Mouse (Mus musculus) hindbrain, embryonic 14.5 days (tissue): ENCODE measurements around the gene C2cd2l. TPM values are rescaled to one million over a fixed set of nuclear protein-coding genes. Genes with fewer than 3 reads are reported as not detected.
A peak's percentile ranks its signal among the peaks of the same experiment; 100 is the strongest.

ENCODE experiments used
- ATAC-seq: fragments of 200-750 bp; cut with Nextera tagmentation; 2 replicates; pipeline ENCODE4 v1.8.0; 2017; ENCODE audit warnings: moderate number of reproducible peaks, mild to moderate bottlenecking, moderate TSS enrichment, moderate library complexity; ENCODE audit not compliant: low FRiP score
- DNase-seq: peaks from one replicate; pipeline ENCODE4 v3.0.0-alpha.2; 2015; ENCODE audit warnings: low spot score
- H3K27ac ChIP-seq: fragments of 300-500 bp; sonication (generic); 2 replicates; pipeline ENCODE4 v1.5.1; 2014; ENCODE audit warnings: mild to moderate bottlenecking, moderate library complexity
- H3K27me3 ChIP-seq: fragments of 300-500 bp; sonication (generic); 2 replicates; pipeline ENCODE4 v1.6.1; 2014; ENCODE audit warnings: mild to moderate bottlenecking, low read length, mixed read lengths; ENCODE audit not compliant: control insufficient read depth, insufficient read depth
- H3K36me3 ChIP-seq: fragments of 300-500 bp; sonication (generic); replicated peaks from 2 replicates; pipeline ENCODE4 v1.6.1; 2014; ENCODE audit not compliant: control insufficient read depth, insufficient read depth
- H3K4me1 ChIP-seq: fragments of 300-500 bp; sonication (generic); replicated peaks from 2 replicates; pipeline ENCODE4 v1.6.1; 2014; ENCODE audit warnings: antibody characterized with exemption, low read length, mixed read lengths; ENCODE audit not compliant: control insufficient read depth, insufficient read depth
- H3K4me2 ChIP-seq: fragments of 300-500 bp; sonication (generic); replicated peaks from 2 replicates; pipeline ENCODE4 v1.6.1; 2014; ENCODE audit warnings: mild to moderate bottlenecking, moderate library complexity
- H3K4me3 ChIP-seq: fragments of 300-500 bp; sonication (generic); replicated peaks from 2 replicates; pipeline ENCODE4 v1.5.1; 2014; ENCODE audit warnings: mild to moderate bottlenecking, low read length
- H3K9ac ChIP-seq: fragments of 300-500 bp; sonication (generic); 2 replicates; pipeline ENCODE4 v1.6.1; 2014
- H3K9me3 ChIP-seq: fragments of 300-500 bp; sonication (generic); 2 replicates; pipeline ENCODE4 v1.6.1; 2016; ENCODE audit warnings: low read length; ENCODE audit not compliant: control insufficient read depth
- WGBS: fragments of 180-500 bp; shearing (Covaris S2); extraction: QIAGEN DNeasy Blood & Tissue Kit; methylation state at CpG from one replicate; pipeline ENCODE4 v1.1.7; 2014; 5-methylcytosine and 5-hydroxymethylcytosine counted together
- polyA plus RNA-seq: library from polyadenylated mRNA; unstranded; fragments of >200 nt; fragmentation: Nextera tagmentation; extraction: Ambion mirVana; gene quantifications from 2 replicates; pipeline ENCODE4 v1.2.1, GENCODE M21; 2014

C2cd2l gene
- polyA plus RNA-seq, 1 experiment from 2014 or later: 24.0 TPM

DNA sequence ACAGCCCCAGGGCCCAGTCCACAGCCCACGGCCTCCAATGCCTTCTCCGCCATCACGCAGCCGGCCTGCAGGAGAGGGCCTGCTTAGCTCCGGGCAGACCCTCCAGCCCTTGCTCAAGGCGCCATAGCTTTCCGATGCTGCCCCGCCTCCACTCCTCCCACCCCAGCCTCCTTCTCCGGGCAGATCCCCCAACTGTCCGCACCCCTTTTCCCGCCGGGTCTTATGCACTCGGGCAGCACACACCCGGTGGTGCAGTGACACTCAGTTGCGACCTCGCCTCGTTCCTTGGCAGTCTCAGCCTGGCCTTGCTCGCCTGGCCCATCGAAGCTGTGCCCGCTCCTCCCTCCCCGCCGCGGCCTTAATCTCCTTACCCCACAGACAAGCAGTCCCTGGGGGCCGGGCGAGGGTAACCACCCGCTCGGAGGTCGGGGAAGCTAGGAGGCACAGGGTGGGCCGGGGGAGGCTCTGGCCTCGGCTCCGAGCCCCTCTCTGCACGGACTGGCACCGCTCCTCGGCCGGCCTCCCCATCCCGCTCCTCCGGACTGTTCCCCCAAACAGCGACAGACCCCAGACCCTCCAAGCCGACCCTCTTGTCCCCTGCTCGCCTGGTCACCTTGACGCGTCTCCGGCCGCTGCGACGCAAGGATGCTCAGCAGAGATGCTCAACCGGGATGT is 32.5 kb downstream of the C2cd2l start:
- Histone ChIP-seq H3K4me1 (peaks cover 24% of the 10 kb centered on the region), H3K4me3 (peak overlapping the region; percentile 66), H3K36me3 (peaks cover 29% of the 10 kb centered on the region), H3K9ac (peak overlapping the region; percentile 81), H3K9me3 (no peaks in the 10 kb centered on the region), H3K27ac (peak overlapping the region; percentile 78), H3K27me3 (no peaks in the 10 kb centered on the region), H3K4me2 (peak overlapping the region; percentile 73)
- under 1% methylated on average over 44 of the region's 47 CpGs for WGBS
- ATAC-seq (peak; percentile 61), DNase-seq (peak; percentile 44)

DNA sequence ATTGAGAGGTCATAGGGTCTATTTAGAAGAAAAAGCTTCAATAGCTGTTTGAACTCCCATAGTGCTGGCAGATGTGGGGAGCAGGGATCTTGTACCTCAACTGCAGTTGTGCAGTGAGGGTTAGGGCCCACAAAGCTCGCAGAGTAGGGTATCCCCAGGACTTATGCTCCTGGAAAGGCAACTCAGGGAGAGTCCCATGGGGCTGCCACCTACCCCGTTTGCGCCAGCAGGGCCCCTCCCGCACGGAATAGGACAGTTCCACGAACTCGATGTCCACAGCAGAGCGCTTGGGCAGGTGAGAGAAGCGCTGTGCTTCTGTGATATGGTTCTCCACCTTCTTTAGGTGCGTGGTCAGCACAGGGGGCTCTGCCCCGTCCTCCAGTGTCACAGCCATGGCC is 33.1 kb downstream of the C2cd2l start:
- Histone ChIP-seq H3K4me2 (peak overlapping the region; percentile 73), H3K9ac (peak overlapping the region; percentile 81), H3K4me1 (peaks cover 24% of the 10 kb centered on the region), H3K4me3 (peak overlapping the region; percentile 66), H3K36me3 (peaks cover 27% of the 10 kb centered on the region), H3K27ac (peak overlapping the region; percentile 78; the same call in 1 of the 2 replicates), H3K9me3 (no peaks in the 10 kb centered on the region), H3K27me3 (no peaks in the 10 kb centered on the region)
- 5% methylated on average over 11 of the region's 11 CpGs for WGBS
- no peak for DNase-seq
- peak; percentile 15; the same call in 1 of the 2 replicates for ATAC-seq

DNA sequence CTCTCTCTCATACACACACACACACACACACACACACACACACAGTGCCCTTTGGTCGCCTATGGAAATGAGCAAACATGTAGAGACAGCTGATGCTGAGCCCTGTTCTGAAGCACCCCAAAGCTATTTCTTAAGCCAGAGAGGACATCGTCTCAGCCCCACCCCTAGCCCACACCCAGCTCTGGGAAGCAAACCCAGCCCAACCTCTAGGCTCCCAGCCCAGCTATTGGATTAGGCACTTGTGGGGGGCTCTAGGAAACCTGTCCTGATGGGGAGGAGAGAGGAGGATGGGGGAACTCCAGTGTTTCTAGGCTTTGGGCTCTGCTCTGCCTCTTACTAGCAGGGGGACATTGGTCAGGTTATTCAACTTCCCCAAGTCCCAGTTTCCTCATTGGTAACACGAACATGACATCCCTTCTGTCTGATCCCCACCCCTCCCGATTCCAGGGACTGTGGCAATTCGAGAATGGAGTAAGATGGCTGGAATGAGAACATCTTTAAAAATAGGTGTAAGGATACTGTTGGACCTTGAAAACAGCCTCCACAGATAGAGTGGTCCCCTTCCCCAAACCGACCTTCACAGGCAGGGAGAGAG is 33.7 kb downstream of the C2cd2l start:
- ATAC-seq (no peak), DNase-seq (no peak)
- peak overlapping the region; percentile 73 for H3K4me2 ChIP-seq
- H3K9me3 ChIP-seq: no peaks in the 10 kb centered on the region
- H3K27me3 ChIP-seq: no peaks in the 10 kb centered on the region
- 7% methylated on average over 6 of the region's 6 CpGs for WGBS
- H3K4me3 ChIP-seq: peak overlapping the region; percentile 66
- peaks cover 24% of the 10 kb centered on the region for H3K4me1 ChIP-seq
- H3K27ac ChIP-seq: no peak overlapping the region
- H3K9ac ChIP-seq: peak overlapping the region; percentile 81
- H3K36me3 ChIP-seq: peaks cover 29% of the 10 kb centered on the region

DNA sequence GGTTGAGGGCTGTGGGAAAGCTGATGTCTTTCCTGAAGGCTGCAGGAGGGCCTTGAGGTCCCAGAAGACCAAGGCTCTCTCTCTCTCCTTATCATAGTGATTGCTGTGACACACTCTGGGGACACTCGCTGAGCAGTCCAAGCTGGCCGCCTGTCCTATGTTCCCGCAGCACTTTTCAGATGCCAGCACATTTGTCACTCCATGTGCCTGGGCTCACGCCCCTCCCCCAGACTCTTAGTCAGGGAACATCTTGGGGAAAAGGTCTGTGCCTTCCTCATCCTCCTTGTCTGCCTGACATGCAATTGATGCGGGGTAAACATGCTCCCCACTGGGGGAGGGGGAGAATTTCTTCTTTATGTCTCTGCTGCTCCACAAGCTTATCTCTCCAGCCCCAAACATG is 36.9 kb downstream of the C2cd2l start:
- Histone ChIP-seq H3K4me3 (no peak overlapping the region), H3K9ac (no peak overlapping the region), H3K27me3 (no peaks in the 10 kb centered on the region), H3K36me3 (peaks cover 48% of the 10 kb centered on the region), H3K27ac (no peak overlapping the region), H3K9me3 (no peaks in the 10 kb centered on the region), H3K4me2 (no peak overlapping the region), H3K4me1 (peaks cover 11% of the 10 kb centered on the region)
- WGBS: 59% methylated on average over 5 of the region's 5 CpGs
- DNase-seq (no peak), ATAC-seq (no peak)

DNA sequence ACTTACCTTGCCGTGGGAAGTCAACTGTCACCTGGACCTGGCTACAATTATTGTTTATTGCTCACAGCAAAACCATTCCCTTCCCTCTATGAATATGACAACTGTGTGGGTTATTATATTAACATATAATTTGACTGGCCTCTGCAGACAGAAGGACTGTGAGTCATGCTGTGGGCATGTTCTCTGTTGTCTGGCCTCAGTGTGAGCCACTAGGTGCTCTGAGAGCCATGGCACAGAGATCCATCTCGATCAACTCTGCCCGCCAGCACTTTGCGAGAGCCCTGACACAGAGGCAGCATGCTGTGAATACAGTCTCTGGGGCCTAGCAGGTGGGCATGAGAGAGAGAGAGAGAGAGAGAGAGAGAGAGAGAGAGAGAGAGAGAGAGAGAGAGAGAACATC is 50.1 kb downstream of the C2cd2l start:
- H3K27me3 ChIP-seq: no peaks in the 10 kb centered on the region
- no peak for DNase-seq
- peaks cover 21% of the 10 kb centered on the region for H3K36me3 ChIP-seq
- H3K9me3 ChIP-seq: no peaks in the 10 kb centered on the region; the same call in 1 of the 2 replicates
- no peak overlapping the region for H3K4me2 ChIP-seq
- ATAC-seq: no peak
- no peak overlapping the region for H3K9ac ChIP-seq
- WGBS: 77% methylated on average over 4 of the region's 4 CpGs
- H3K4me1 ChIP-seq: peaks cover 5% of the 10 kb centered on the region; the same call in 1 of the 2 replicates
- no peak overlapping the region for H3K27ac ChIP-seq
- no peak overlapping the region for H3K4me3 ChIP-seq

DNA sequence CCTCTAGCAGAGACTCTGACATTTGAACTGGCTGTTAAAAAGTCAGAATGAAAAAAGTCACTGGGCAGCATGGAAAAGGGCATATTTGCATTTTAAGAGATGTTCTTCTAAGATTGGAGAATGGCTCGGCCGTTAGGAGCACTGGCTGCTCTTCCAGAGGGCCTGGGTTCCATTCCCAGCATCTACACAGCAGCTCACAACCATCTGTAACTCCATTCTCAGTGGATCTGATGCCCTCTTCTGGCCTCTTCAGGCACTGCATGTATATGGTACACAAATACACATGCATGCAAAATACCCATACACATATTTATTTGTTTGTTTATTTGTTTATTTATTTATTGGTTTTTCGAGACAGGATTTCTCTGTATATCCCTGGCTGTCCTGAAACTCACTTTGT is 51.0 kb downstream of the C2cd2l start:
- 89% methylated on average over 3 of the region's 3 CpGs for WGBS
- ATAC-seq: no peak
- peaks cover 13% of the 10 kb centered on the region for H3K36me3 ChIP-seq
- no peak overlapping the region for H3K27ac ChIP-seq
- H3K4me2 ChIP-seq: no peak overlapping the region
- H3K27me3 ChIP-seq: no peaks in the 10 kb centered on the region
- H3K9me3 ChIP-seq: no peaks in the 10 kb centered on the region; the same call in 1 of the 2 replicates
- peaks cover 12% of the 10 kb centered on the region; the same call in 1 of the 2 replicates for H3K4me1 ChIP-seq
- DNase-seq: no peak
- H3K9ac ChIP-seq: no peak overlapping the region
- no peak overlapping the region for H3K4me3 ChIP-seq

DNA sequence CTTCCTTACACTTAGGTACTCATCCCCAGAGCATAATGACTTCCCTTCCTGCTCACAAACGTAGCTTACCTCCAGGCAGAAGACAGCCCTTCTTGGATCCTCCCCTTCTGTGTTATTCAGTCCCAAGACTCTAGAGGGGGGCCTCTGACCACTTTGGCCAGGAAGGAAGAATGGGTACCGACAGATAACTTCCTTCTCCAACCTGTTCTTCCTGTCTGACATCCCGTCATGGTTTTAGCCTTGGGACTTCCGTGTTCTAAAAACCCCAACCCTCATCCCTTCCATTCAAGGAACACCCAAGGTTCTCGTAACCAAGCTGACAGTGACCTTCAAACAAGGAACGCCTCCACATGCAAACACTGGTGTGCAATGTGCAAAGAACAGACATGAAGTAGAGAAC is 51.7 kb downstream of the C2cd2l start, which contains the start of gene Nlrx1:
Nlrx1 (minus strand) TSS at position 168 of the 400 bp plus-strand sequence.
- H3K27me3 ChIP-seq: no peaks in the 10 kb centered on the region
- no peak for DNase-seq
- peaks cover 12% of the 10 kb centered on the region; the same call in 1 of the 2 replicates for H3K4me1 ChIP-seq
- peak within 1 kb of the TSS; percentile 65 for H3K9ac ChIP-seq
- WGBS: 89% methylated on average over 6 of the region's 6 CpGs
- no peaks in the 10 kb centered on the region; the same call in 1 of the 2 replicates for H3K9me3 ChIP-seq
- no peak for ATAC-seq
- H3K4me2 ChIP-seq: peak within 1 kb of the TSS; percentile 59
- peak within 1 kb of the TSS; percentile 57 for H3K27ac ChIP-seq
- H3K4me3 ChIP-seq: peak within 1 kb of the TSS; percentile 32
- peaks cover 7% of the 10 kb centered on the region; the same call in 1 of the 2 replicates for H3K36me3 ChIP-seq

DNA sequence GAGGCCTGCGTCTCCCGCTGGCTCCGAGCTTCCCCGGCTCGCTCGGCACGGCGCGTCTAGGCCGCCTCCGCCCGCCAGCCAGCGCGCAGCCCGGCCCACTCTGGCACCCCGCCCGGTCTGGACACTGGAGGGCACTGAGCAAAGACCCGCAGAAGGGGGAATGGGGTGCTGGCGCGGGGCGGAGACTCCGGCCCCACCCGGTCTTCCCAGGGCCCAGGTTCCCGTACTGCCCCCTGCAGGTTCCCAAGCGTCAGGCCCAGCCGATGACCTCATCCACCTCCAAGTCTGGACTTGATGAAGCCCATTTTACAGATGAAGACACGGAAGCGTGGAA is 52.1 kb downstream of the C2cd2l start:
- Histone ChIP-seq H3K9me3 (no peaks in the 10 kb centered on the region; the same call in 1 of the 2 replicates), H3K4me2 (peak overlapping the region; percentile 59), H3K4me1 (peaks cover 12% of the 10 kb centered on the region; the same call in 1 of the 2 replicates), H3K4me3 (peak overlapping the region; percentile 32), H3K27me3 (no peaks in the 10 kb centered on the region), H3K27ac (peak overlapping the region; percentile 57), H3K36me3 (0 out of 2 replicates have a peak, but pooled peaks cover 2% of the 10 kb centered on the region), H3K9ac (peak overlapping the region; percentile 65)
- peak; percentile 80 for ATAC-seq
- WGBS: 8% methylated on average over 24 of the region's 28 CpGs
- peak; percentile 63 for DNase-seq

DNA sequence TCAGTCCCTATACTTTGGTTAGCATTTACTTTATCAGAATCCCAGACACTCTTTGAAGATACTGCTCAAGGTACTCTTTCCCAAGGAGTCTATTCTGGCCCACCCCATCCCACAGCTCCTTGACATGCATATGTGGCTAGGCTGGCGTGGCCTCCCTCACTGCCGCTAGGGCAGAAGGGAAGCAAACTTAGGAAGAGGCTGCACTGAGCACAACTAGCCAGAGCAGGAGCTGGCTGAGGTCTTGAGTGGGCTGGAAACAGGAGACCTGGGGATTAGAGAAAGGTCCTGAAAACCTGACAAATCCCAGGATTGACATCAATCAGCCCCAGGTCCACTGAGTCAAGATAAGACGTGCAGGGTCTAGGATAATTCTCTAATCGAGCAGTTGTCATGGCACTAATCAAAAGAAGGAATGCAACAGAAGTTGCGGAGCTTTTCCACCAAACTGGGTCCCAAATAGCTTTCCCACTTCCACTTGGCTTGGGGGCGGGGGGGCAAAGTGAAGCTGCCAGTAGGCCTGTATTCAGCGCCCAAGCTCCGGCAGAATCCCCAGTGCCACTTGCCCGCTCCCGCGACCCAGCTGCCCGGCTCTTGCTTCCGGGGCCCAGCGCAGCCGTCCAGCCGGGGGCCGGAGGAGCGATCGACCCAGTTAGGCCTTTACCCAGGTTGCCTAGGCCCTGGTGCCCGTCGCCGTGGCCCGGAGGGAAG is 52.6 kb downstream of the C2cd2l start:
- H3K27me3 ChIP-seq: no peaks in the 10 kb centered on the region
- H3K4me1 ChIP-seq: peaks cover 12% of the 10 kb centered on the region; the same call in 1 of the 2 replicates
- H3K9me3 ChIP-seq: no peaks in the 10 kb centered on the region; the same call in 1 of the 2 replicates
- 7% methylated on average over 23 of the region's 23 CpGs for WGBS
- H3K4me3 ChIP-seq: peak overlapping the region; percentile 32
- no peaks in the 10 kb centered on the region for H3K36me3 ChIP-seq
- H3K4me2 ChIP-seq: peak overlapping the region; percentile 59
- no peak for DNase-seq
- peak overlapping the region; percentile 65 for H3K9ac ChIP-seq
- H3K27ac ChIP-seq: peak overlapping the region; percentile 57
- ATAC-seq: no peak
